In genomic region chr2:167975746-167976145, GRCm38 (mm10) we compare ENCODE assay signal across 24 mouse cellular contexts. TPM values are rescaled to one million over a fixed set of nuclear protein-coding genes. Genes with fewer than 3 reads are reported as not detected.
DNase-seq lines count a peak whose midpoint lies in the region; ATAC-seq and TF ChIP-seq lines count a peak whose summit lies in the region.
"Had no signal": no experiment of that assay in that cellular context is flagged by ENCODE, and none has a peak within 500 bp of the region (broad histone marks: within the 10 kb centered on the region; RNA-seq: fewer than 3 reads in every experiment).

No protein-coding gene starts in this region.

- no peaks in the 10 kb centered on the region for H3K27me3 ChIP-seq in heart, embryonic 10.5 days (ENCODE audit: insufficient read depth, poor library complexity, severe bottlenecking)
- no peaks in the 10 kb centered on the region for H3K27me3 ChIP-seq in spleen, adult 2 months (ENCODE audit: control insufficient read depth, insufficient read depth, low read length)
- no peaks in the 10 kb centered on the region for H3K27me3 ChIP-seq in megakaryocyte, embryonic 14.5 days (replicated peaks)
- H3K27me3 ChIP-seq: CH12.LX; embryonic facial prominence, embryonic 15.5 days; heart, embryonic 12.5 days; Patski had no signal

- peaks cover 52% of the 10 kb centered on the region for H3K4me1 ChIP-seq in heart, embryonic 10.5 days
- H3K4me1 ChIP-seq in spleen, adult 2 months (ENCODE audit: control insufficient read depth, insufficient read depth, insufficient read length): peaks cover 3% of the 10 kb centered on the region; the same call in 1 of the 2 replicates
- H3K4me1 ChIP-seq in megakaryocyte, embryonic 14.5 days: peaks cover 86% of the 10 kb centered on the region
- H3K4me1 ChIP-seq: forebrain, embryonic 10.5 days had no signal

- no peak for DNase-seq in heart, embryonic 10.5 days (ENCODE audit: low spot score)
- DNase-seq in heart, adult 18-20 months: no peak
- DNase-seq in spleen, adult 2 months (ENCODE audit: low read depth in 1 of 2, low spot score in 2 of 2): no peak
- no peak for DNase-seq in spleen, postnatal 14 days (ENCODE audit: low spot score in 2 of 2)
- no peak for DNase-seq in cerebellum, adult 18-20 months
- DNase-seq in adrenal gland, adult (ENCODE audit: inconsistent age in 2 of 2, low spot score in 1 of 2): no peak
- DNase-seq: adrenal gland, adult 8-10 months; adrenal gland, postnatal 36 days; cerebellum, adult 9-11 months; cerebellum, postnatal 36 days; gastrocnemius, adult 2 months; gastrocnemius, postnatal 36 days; heart, adult 2 months had no signal

- no peak for TF ChIP-seq POLR2A in spleen, adult 2 months (IDR thresholded peaks at IDR 0.05; ENCODE audit: low read depth, low read length)

- no peaks in the 10 kb centered on the region for H3K9me3 ChIP-seq in heart, embryonic 10.5 days
- H3K9me3 ChIP-seq in megakaryocyte, embryonic 14.5 days: no peaks in the 10 kb centered on the region
- H3K9me3 ChIP-seq: embryonic facial prominence, embryonic 15.5 days; forebrain, embryonic 10.5 days; heart, embryonic 12.5 days; hindbrain, embryonic 10.5 days had no signal

- 0 out of 2 replicates have a peak overlapping the region, but pooled peaks have one; percentile 10 for H3K27ac ChIP-seq in heart, embryonic 10.5 days
- peak overlapping the region; percentile 2; the same call in 1 of the 2 replicates for H3K27ac ChIP-seq in spleen, adult 2 months (ENCODE audit: insufficient read depth, low read length)
- H3K27ac ChIP-seq: embryonic facial prominence, embryonic 15.5 days; forebrain, embryonic 10.5 days; gastrocnemius, adult 2 months; heart, adult 2 months; hindbrain, embryonic 10.5 days; hindbrain, embryonic 14.5 days had no signal

- peak; percentile 43 for ATAC-seq in granulocyte monocyte progenitor cell, adult 5-6 weeks (replicated peaks; ENCODE audit: poor library complexity, severe bottlenecking)
- ATAC-seq: forebrain, embryonic 14.5 days; Patski had no signal

- H3K36me3 ChIP-seq in heart, embryonic 10.5 days: peaks cover 79% of the 10 kb centered on the region
- H3K36me3 ChIP-seq in spleen, adult 2 months (ENCODE audit: control insufficient read depth, insufficient read depth, low read length): peaks cover 67% of the 10 kb centered on the region
- peaks cover 100% of the 10 kb centered on the region for H3K36me3 ChIP-seq in megakaryocyte, embryonic 14.5 days (replicated peaks; ENCODE audit: low read length)

- H3K4me3 ChIP-seq in heart, embryonic 10.5 days: no peak overlapping the region
- no peak overlapping the region for H3K4me3 ChIP-seq in spleen, adult 2 months (ENCODE audit: extremely low read depth, insufficient read depth, insufficient read length)
- H3K4me3 ChIP-seq in megakaryocyte, embryonic 14.5 days (replicated peaks): peak overlapping the region; percentile 48
- H3K4me3 ChIP-seq: embryonic facial prominence, embryonic 15.5 days; erythroblast, embryonic 14.5 days; forebrain, embryonic 10.5 days; gastrocnemius, adult 2 months; heart, adult 2 months; heart, embryonic 12.5 days; hindbrain, embryonic 10.5 days had no signal

- WGBS in heart, embryonic 10.5 days: 79% methylated on average over 12 of the region's 12 CpGs
- 27% methylated on average over 12 of the region's 12 CpGs for WGBS in spleen, adult 2 months

- TF ChIP-seq CTCF in spleen, adult 2 months (IDR thresholded peaks at IDR 0.05; ENCODE audit: extremely low read depth, insufficient read depth, insufficient read length, insufficient replicate concordance): no peak

RNA-seq across cellular contexts. Expression of gene Ripor3, which starts 34.7 kb away (rescaled TPM):
- 1.3 and 2.5 TPM in 2 replicates for polyA plus RNA-seq in heart, embryonic 10.5 days (2016; fragmentation: Nextera tagmentation; extraction: Ambion mirVana)
- under 1 TPM; 0.35 to 0.67 TPM for total RNA-seq in heart, adult 18-20 months (2021)
- polyA plus RNA-seq in spleen, adult 2 months (2012; rRNA removed): 5.3 and 6.7 TPM in 2 replicates
- total RNA-seq in granulocyte monocyte progenitor cell, adult 5-6 weeks (2014; fragmentation: Nextera tagmentation): not detected in 2 replicates
- not detected in 2 replicates for total RNA-seq in granulocyte monocyte progenitor cell, adult 5-6 weeks (2017)
- polyA plus RNA-seq in megakaryocyte, embryonic 14.5 days (2012; ENCODE audit: insufficient read depth, low replicate concordance): 123 and 438 TPM in 2 replicates

RNA-seq across cellular contexts. Expression of gene Ptpn1, which starts 43.9 kb away (rescaled TPM):
- polyA plus RNA-seq in heart, embryonic 10.5 days (2016; fragmentation: Nextera tagmentation; extraction: Ambion mirVana): 45.3 and 58.3 TPM in 2 replicates
- total RNA-seq in heart, adult 18-20 months (2021): 10 to 100 TPM; 16.4 to 19.8 TPM
- polyA plus RNA-seq in spleen, adult 2 months (2012; rRNA removed): 83.8 and 110 TPM in 2 replicates
- 20.9 and 31.6 TPM in 2 replicates for total RNA-seq in granulocyte monocyte progenitor cell, adult 5-6 weeks (2014; fragmentation: Nextera tagmentation)
- 28.7 and 37.3 TPM in 2 replicates for total RNA-seq in granulocyte monocyte progenitor cell, adult 5-6 weeks (2017)
- 120 and 139 TPM in 2 replicates for polyA plus RNA-seq in megakaryocyte, embryonic 14.5 days (2012; ENCODE audit: insufficient read depth, low replicate concordance)

Comparison
In these comparisons a context has a peak if more than half of its experiments do, and no peak if none do; other contexts are left out.
1. RNA of gene Ripor3, which starts 34.7 kb away (polyA plus RNA-seq): 123 to 438 TPM in megakaryocyte, embryonic 14.5 days; 5.3 to 6.7 TPM in spleen, adult 2 months and 1.3 to 2.5 TPM in heart, embryonic 10.5 days; every median in the first group is over 10 times any median in the second.